Mouse (Mus musculus): ENCODE results near the gene Cypt4.

Cypt4 gene

GRCm38 (mm10) chr9:24624896-24625295, at the start of gene Cypt4:
TSS of gene Cypt4 (plus strand) at chr9:24625196.
- DNase-seq: no peak

GRCm38 (mm10) chr9:24637341-24637740, 12.3 kb downstream of the Cypt4 start:
- DNase-seq: peak; percentile 91
